Mouse (Mus musculus): Measurements from ENCODE around the gene Olfr1564.
"Not testable (repeated sequence)": the region's sequence is repeated elsewhere in the genome, so short reads cannot be mapped to it uniquely, and the experiment has no call there.

The Olfr1564 gene

GRCm38 (mm10) chr17:33221590-33221989 lies at the start of gene Olfr1564:
Gene Olfr1564, minus strand, starts transcription at chr17:33221690.
- no peak for DNase-seq

DNA sequence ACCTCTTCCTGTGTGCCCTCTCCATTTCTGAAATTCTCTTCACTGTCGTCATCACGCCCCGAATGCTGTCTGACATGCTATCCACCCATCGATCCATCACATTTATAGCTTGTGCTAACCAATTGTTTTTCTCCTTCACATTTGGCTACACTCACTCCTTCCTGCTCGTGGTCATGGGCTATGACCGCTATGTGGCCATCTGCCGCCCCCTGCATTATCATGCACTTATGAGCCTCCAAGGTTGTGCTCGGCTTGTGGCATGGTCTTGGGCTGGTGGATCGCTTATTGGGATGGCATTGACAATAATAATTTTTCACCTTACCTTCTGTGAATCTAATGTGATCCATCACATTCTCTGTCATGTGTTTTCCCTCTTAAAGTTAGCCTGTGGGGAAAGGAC lies 47.4 kb upstream of the Olfr1564 start:
- DNase-seq: no peak

GRCm38 (mm10) chr17:33264376-33264775 lies 42.9 kb upstream of the Olfr1564 start, which contains the start of gene Olfr63:
Gene Olfr63, plus strand, starts transcription at chr17:33264676.
- no peak for DNase-seq

GRCm38 (mm10) chr17:33255319-33255657 lies 33.8 kb upstream of the Olfr1564 start:
- DNase-seq: not testable (repeated sequence)

DNA sequence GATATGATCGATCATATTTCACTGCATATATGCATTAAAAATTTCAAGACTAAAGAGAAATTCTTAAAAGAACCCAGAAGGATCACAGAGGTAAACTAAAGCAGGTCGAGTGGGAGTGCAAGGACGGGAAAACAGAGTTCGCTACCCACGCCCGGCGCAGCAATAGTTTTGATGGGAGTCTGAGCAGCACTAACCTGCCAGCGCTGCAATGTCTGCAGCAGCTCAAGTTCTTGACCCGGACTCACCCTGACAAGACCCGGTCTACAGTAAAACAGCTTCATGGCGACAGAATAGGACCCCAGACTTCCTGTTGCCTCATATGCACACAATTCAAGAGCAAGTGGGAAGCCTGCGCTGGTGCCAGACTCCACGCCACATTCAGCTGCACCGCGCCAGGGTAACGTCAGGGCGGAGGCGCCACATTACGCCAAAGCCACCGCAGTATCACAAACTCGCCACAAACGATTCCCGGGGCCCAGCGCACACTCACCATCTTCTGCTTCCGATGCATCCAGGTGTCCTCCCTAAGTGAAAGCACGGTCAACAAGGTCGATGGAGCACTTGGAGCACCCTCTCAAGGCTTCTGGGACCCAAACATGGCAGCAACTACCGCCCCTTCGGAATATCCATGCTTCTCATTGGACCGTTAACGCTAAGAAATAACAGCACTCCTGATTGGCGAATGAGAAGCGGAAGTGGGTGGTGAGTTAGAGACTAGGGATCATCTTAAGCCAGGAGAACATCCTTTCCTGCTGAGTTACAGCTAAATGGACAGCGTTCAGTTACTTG lies 33.2 kb upstream of the Olfr1564 start, which contains the start of gene Zfp955a:
Gene Zfp955a (minus strand): TSS at position 616 of the 789 bp plus-strand sequence.
- DNase-seq: not testable (repeated sequence)

GRCm38 (mm10) chr17:33236646-33237045 lies 15.2 kb upstream of the Olfr1564 start:
- not testable (repeated sequence) for DNase-seq

- not testable (repeated sequence) for DNase-seq
Measured at GRCm38 (mm10) chr17:33191002-33191401, 30.5 kb downstream of the Olfr1564 start, which contains the start of gene Olfr239. Gene Olfr239, plus strand, starts transcription at chr17:33191302.

- DNase-seq: not testable (repeated sequence)
Measured at GRCm38 (mm10) chr17:33168147-33168546, 53.3 kb downstream of the Olfr1564 start, which contains the start of gene Olfr55. Gene Olfr55, plus strand, starts transcription at chr17:33168447.

Measured in kidney, adult 18-20 months (tissue).